Mouse (Mus musculus): ENCODE data around the gene Ppp1r1c.

Ppp1r1c gene

DNA sequence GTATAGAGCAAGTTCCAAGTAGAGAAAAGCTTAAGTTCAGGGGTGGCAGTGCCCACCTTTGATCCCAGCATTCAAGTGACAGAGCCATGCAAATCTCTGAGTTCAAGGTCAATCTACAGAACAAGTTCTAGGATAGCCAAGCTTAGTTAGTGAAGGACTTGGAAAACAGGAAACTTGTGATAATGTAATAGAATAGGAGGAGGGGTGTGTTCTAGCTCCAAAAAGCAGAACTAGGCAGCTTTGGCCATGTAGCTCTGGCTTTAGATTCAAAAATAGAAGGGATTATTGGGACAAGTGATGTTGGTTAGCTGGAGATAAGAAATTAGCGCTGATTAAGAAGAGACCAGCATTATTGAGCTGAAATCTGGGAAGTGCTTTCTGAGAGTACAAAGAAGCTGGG is 149.3 kb downstream of the Ppp1r1c start:
- DNase-seq (ENCODE audit: extremely low read depth, low read depth): peak; percentile 26

DNA sequence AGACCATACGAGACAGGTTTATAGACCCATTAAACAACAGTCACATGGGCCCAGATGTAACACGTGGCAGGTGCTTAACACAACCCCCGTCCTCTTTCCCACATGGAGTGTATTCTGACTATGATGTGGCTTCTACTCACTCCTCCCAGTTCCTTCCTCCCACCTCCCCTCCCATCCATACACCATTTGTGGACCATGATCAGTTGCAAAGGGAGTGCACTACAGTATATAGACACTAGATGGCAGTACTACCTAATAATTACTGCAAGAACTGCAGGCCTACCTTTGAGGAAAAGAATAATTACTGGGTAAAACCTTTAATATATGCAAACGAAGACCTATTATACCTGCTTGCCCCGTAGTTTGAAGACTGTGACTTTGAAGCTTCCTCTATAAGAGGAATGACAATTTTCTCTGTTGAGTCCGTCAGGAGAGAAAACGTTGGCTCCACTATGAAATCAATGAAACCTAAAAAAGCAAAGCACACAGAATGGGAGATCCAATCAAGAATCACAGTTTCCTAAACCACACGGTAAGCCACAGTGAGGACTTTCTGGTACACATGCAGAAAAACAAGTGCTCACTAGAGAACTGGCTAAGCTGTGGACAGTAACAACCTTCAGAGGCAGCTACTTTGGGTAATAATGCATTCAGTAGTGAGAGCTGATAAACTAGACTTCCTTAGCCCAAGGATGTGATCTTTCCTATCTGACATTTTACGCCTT is 157.9 kb downstream of the Ppp1r1c start:
- peak; percentile 47 for DNase-seq (ENCODE audit: extremely low read depth, low read depth)
